Mouse (Mus musculus): ENCODE results near the gene Mast3. TPM values are rescaled to one million over a fixed set of nuclear protein-coding genes. Genes with fewer than 3 reads are reported as not detected.

Mast3 gene
- polyA plus RNA-seq (2015; fragmentation: Nextera tagmentation; extraction: Ambion mirVana), result 22.5 and 30.8 TPM in 2 replicates

DNA sequence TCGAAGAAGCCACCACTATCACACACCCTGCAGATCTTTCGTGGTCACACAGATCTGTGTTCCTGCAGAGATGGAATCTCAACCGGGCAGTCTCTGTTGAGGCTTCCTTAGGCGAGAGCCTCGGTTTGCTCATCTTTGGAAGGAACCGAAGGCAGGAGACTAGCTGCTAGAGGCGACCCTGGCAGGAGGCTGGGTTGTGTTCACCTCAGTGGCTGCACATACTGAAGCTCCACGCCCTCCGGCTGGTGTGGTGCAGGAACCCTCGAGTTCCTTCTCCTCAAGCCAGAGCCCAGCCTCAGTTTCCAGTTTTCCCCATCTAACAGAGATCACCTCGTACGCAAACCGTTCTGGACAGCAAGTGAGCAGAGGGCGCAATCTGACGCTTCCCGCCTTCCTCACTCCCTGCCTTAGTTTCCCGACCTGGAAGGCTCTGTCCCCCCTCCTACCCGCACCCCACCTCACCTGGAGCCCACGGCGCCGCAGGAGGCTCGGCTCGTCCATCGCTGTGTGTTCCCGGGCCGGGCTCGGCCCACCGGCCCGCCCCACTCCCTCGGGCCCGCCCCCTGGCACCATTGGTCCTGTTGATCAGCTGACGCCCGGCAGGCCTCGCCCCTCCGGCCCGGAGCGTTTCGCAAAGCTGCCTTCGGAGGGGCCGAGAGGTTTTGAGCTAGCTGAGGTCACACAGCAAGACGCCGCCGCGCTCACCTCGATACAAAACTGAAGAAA, at the start of gene Mast3:
TSS of gene Mast3 (minus strand) at position 574 of the 726 bp plus-strand sequence.
- Histone ChIP-seq H3K4me3 (replicated peaks; ENCODE audit: low read length) (peak within 1 kb of the TSS; percentile 58), H3K27ac (ENCODE audit: low read length) (no peak within 1 kb of the TSS), H3K9me3 (ENCODE audit: control insufficient read depth, low read length) (no peaks in the 10 kb centered on the region), H3K4me1 (replicated peaks; ENCODE audit: control insufficient read depth, insufficient read depth, low read length) (peaks cover 23% of the 10 kb centered on the region), H3K36me3 (ENCODE audit: control insufficient read depth, insufficient read depth) (no peaks in the 10 kb centered on the region), H3K27me3 (replicated peaks; ENCODE audit: control insufficient read depth, insufficient read depth, low read length) (peaks cover 16% of the 10 kb centered on the region), H3K9ac (replicated peaks; ENCODE audit: low read depth, low read length) (peak within 1 kb of the TSS; percentile 59), H3K4me2 (ENCODE audit: low read length) (peak within 1 kb of the TSS; percentile 81)
- ATAC-seq, result peak; percentile 90
- WGBS, result under 1% methylated on average over 45 of the region's 45 CpGs

DNA sequence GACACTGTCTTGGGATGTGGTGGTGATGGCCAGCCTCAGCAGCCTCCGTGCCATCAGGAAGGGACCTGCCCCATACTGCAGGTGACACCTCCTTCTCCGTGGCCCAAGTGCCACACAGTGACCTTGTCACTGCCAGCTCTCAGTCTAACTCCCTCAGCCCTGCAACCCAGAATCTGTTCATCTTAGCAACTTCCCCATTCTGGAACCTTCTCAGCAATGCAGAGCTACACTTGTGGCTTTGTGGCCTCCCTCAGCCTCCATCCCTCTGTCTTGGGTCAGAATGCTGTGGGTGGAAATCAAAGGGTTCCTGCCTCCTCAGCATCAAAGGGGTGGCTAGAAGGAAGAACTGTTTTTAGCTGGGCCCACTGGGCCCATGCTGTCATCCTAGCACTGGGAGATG, 49.0 kb upstream of the Mast3 start:
- no peaks in the 10 kb centered on the region for H3K9me3 ChIP-seq (ENCODE audit: control insufficient read depth, low read length)
- no peak overlapping the region for H3K4me2 ChIP-seq (ENCODE audit: low read length)
- H3K27me3 ChIP-seq (replicated peaks; ENCODE audit: control insufficient read depth, insufficient read depth, low read length), result no peaks in the 10 kb centered on the region
- no peak overlapping the region for H3K4me3 ChIP-seq (replicated peaks; ENCODE audit: low read length)
- H3K27ac ChIP-seq (ENCODE audit: low read length), result no peak overlapping the region
- H3K36me3 ChIP-seq (ENCODE audit: control insufficient read depth, insufficient read depth), result no peaks in the 10 kb centered on the region
- no peak for ATAC-seq
- 85% methylated on average over 2 of the region's 2 CpGs for WGBS
- peaks cover 13% of the 10 kb centered on the region for H3K4me1 ChIP-seq (replicated peaks; ENCODE audit: control insufficient read depth, insufficient read depth, low read length)
- no peak overlapping the region for H3K9ac ChIP-seq (replicated peaks; ENCODE audit: low read depth, low read length)

DNA sequence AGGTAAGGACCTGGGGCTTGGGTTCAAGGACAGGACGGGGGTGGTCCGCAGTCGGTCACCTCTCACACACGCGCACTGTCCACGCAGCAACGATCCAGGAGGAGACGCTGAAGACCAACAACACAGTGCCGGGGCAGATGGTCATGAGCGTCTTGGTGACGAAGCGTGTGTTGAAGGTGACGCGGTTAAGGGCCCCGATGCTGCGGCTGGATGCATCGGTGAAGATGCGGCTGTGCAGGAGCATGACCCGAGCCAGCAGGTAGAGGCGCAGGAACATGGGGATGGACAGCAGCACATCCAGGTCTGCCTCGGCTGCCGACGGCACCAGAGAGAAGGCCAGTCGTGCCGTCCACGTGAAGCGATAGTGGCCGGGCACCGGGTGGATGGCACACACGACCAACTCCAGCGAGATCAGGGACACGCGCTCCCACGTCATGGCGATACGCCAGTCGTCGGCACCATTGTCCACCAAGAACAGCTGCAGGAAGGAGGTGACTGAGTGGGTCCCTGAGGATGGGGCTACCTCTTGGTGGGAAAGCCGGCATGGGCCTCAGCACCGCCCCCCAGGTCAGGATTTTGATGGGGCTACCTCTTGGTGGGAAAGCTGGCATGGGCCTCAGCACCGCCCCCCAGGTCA, 47.9 kb upstream of the Mast3 start:
- no peak overlapping the region for H3K4me3 ChIP-seq (replicated peaks; ENCODE audit: low read length)
- no peaks in the 10 kb centered on the region for H3K9me3 ChIP-seq (ENCODE audit: control insufficient read depth, low read length)
- 92% methylated on average over 41 of the region's 41 CpGs for WGBS
- no peak overlapping the region for H3K27ac ChIP-seq (ENCODE audit: low read length)
- H3K9ac ChIP-seq (replicated peaks; ENCODE audit: low read depth, low read length), result no peak overlapping the region
- no peak overlapping the region for H3K4me2 ChIP-seq (ENCODE audit: low read length)
- no peaks in the 10 kb centered on the region for H3K36me3 ChIP-seq (ENCODE audit: control insufficient read depth, insufficient read depth)
- no peaks in the 10 kb centered on the region for H3K27me3 ChIP-seq (replicated peaks; ENCODE audit: control insufficient read depth, insufficient read depth, low read length)
- peaks cover 13% of the 10 kb centered on the region for H3K4me1 ChIP-seq (replicated peaks; ENCODE audit: control insufficient read depth, insufficient read depth, low read length)
- no peak for ATAC-seq

DNA sequence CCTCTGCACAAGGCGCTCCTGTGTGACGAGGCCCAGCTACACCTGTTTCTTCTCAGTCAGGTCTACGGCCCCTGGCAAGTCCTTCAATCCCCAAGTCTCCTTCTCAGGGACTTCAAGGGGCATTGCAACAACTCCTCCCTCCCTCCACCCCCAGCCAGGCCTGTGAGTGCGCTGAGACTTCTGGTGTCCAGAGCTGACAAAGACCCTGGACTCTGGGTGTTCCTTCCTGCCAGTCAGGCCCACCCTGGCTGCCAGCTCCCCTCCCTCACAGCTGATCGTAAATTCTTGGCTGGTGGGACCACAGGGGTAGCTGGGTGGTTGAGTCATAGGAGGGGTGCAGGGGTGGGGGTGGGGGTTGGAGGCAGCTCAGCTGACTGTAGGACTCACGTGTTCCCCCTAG, 47.0 kb upstream of the Mast3 start:
- no peak overlapping the region for H3K27ac ChIP-seq (ENCODE audit: low read length)
- WGBS, result 53% methylated on average over 6 of the region's 6 CpGs
- H3K4me3 ChIP-seq (replicated peaks; ENCODE audit: low read length), result no peak overlapping the region
- H3K27me3 ChIP-seq (replicated peaks; ENCODE audit: control insufficient read depth, insufficient read depth, low read length), result no peaks in the 10 kb centered on the region
- no peak for ATAC-seq
- no peak overlapping the region for H3K9ac ChIP-seq (replicated peaks; ENCODE audit: low read depth, low read length)
- H3K9me3 ChIP-seq (ENCODE audit: control insufficient read depth, low read length), result no peaks in the 10 kb centered on the region
- no peak overlapping the region for H3K4me2 ChIP-seq (ENCODE audit: low read length)
- H3K36me3 ChIP-seq (ENCODE audit: control insufficient read depth, insufficient read depth), result no peaks in the 10 kb centered on the region
- peaks cover 6% of the 10 kb centered on the region for H3K4me1 ChIP-seq (replicated peaks; ENCODE audit: control insufficient read depth, insufficient read depth, low read length)

DNA sequence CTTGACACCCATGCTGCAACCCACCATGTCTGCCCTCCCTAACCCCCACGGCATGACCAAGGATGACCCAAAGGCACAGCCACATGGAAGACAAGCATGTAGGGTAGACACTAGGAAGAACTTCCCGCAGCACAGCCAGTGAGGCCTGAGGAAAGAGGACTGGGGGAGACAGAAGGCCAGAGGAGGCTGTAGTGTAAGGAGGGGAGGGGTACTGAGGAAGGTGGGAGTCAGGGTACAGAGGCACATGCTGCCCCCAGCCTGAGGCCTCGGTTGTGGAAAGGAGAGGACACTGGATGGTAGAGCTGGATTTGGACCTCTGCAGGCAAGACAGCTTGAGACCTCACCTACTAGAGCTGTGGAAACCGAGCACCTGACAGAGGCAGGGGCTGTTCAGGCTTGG, 46.1 kb upstream of the Mast3 start:
- H3K4me1 ChIP-seq (replicated peaks; ENCODE audit: control insufficient read depth, insufficient read depth, low read length), result no peaks in the 10 kb centered on the region
- no peaks in the 10 kb centered on the region for H3K9me3 ChIP-seq (ENCODE audit: control insufficient read depth, low read length)
- H3K27ac ChIP-seq (ENCODE audit: low read length), result no peak overlapping the region
- no peak overlapping the region for H3K4me3 ChIP-seq (replicated peaks; ENCODE audit: low read length)
- H3K27me3 ChIP-seq (replicated peaks; ENCODE audit: control insufficient read depth, insufficient read depth, low read length), result no peaks in the 10 kb centered on the region
- no peak overlapping the region for H3K9ac ChIP-seq (replicated peaks; ENCODE audit: low read depth, low read length)
- WGBS, result 89% methylated on average over 4 of the region's 4 CpGs
- no peak overlapping the region for H3K4me2 ChIP-seq (ENCODE audit: low read length)
- H3K36me3 ChIP-seq (ENCODE audit: control insufficient read depth, insufficient read depth), result no peaks in the 10 kb centered on the region
- no peak for ATAC-seq

DNA sequence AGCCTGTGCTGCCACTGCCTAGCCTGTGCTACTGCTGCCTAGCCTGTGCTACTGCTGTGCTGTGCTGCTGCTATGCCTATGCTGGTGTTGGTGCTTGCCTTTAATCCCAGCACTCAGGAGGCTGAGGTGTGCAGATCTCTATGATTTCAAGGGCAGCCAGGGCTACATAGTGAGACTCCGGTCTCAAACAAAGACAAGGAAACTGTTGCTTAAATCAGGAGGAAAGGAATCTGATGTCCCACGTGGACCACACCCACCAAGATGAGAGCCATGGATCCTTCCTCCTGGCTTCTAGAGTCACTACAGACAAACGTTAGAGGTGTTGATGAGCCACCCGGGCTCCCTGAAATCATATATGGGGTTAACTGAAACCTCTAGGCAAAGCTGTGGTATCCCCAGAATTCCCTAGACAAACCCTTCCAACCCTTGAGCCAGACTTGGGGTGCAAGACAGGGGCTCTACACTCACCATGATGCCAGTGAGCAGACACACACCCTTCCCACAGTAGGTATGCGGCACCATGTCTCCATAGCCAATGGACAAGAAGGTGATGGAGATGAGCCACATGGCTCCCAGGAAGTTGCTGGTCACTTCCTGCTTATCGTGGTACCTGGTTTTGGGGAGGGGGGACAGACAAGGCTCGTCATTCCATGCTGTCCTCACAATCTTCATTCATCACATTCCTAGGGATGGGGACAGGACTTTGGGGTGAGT, 45.4 kb upstream of the Mast3 start:
- Histone ChIP-seq H3K36me3 (ENCODE audit: control insufficient read depth, insufficient read depth) (no peaks in the 10 kb centered on the region), H3K27me3 (replicated peaks; ENCODE audit: control insufficient read depth, insufficient read depth, low read length) (no peaks in the 10 kb centered on the region), H3K9me3 (ENCODE audit: control insufficient read depth, low read length) (no peaks in the 10 kb centered on the region), H3K4me2 (ENCODE audit: low read length) (no peak overlapping the region), H3K4me1 (replicated peaks; ENCODE audit: control insufficient read depth, insufficient read depth, low read length) (no peaks in the 10 kb centered on the region), H3K27ac (ENCODE audit: low read length) (no peak overlapping the region), H3K9ac (replicated peaks; ENCODE audit: low read depth, low read length) (no peak overlapping the region), H3K4me3 (replicated peaks; ENCODE audit: low read length) (no peak overlapping the region)
- ATAC-seq, result no peak
- WGBS, result 86% methylated on average over 7 of the region's 7 CpGs

DNA sequence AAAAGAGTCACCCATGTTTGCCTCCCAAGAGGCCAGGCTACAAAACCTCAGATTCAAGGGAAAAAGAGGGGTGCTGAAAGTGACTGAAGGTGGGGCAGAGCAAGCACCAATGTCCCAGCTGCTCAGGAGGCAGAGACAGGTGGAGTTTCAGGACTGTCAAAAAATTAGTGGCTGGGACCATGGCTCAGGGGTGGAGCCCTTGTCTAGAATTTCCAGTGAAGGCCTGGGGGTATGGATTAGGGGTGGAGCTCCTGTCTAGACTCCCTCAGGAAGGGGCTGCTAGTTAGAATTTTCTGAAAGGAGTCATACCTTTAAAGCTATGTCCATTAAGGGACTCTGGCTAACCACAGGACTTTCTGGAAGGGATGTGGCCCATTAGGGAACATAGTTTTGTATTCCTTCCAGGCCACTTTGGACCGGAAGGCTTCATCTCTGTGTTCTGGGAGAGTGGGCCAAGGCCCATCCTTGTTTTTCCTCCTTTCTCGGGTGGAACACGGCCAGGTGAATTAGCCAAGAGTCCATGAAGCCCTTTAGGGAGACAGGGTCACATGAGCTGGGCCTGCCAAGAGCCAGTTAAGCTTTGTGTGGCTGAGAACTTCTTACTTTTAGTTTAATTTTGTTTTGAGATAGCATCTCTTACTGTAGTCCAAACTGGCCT, 44.6 kb upstream of the Mast3 start:
- ATAC-seq, result no peak
- no peaks in the 10 kb centered on the region for H3K4me1 ChIP-seq (replicated peaks; ENCODE audit: control insufficient read depth, insufficient read depth, low read length)
- H3K4me2 ChIP-seq (ENCODE audit: low read length), result no peak overlapping the region
- no peaks in the 10 kb centered on the region for H3K9me3 ChIP-seq (ENCODE audit: control insufficient read depth, low read length)
- no peak overlapping the region for H3K9ac ChIP-seq (replicated peaks; ENCODE audit: low read depth, low read length)
- H3K27me3 ChIP-seq (replicated peaks; ENCODE audit: control insufficient read depth, insufficient read depth, low read length), result no peaks in the 10 kb centered on the region
- 89% methylated on average over 3 of the region's 3 CpGs for WGBS
- H3K27ac ChIP-seq (ENCODE audit: low read length), result no peak overlapping the region
- no peak overlapping the region for H3K4me3 ChIP-seq (replicated peaks; ENCODE audit: low read length)
- no peaks in the 10 kb centered on the region for H3K36me3 ChIP-seq (ENCODE audit: control insufficient read depth, insufficient read depth)

DNA sequence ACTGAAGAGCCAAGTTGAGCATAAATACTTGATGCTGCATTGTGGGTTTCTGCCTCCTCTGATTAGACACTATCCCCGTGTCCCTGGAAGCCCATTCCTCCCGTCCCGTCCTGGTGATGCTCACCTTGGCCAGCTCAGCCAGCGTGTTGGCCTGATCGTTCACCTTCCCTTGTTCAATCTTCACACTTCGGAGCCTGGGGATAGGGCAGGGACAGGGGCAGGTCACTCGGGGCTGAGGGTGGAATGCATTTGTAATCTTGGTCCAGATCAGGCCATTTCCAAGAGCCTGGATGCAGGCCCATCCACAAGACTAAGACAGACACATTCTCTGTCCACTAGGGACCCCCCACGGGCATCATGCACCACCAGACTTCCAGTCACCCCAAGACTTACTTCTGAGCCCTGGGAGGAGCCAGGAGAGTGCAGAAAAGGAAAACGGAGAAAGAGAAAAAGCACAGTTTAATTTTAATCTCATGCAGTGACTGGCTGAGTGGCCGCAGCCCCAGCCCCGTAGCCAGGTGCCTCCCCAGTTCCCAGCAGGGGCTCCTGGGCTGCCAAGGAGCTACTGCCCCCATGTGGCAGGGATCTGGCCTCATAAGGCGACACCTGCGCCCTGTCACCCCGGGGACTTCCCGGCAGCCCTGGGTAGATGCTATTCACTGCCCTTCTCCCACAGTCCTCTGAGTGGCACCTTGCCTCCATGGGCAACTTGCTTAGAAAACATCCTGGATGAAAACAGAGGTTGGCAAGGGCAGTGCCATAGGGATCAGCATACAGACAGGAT, 41.7 kb upstream of the Mast3 start:
- Histone ChIP-seq H3K27ac (ENCODE audit: low read length) (no peak overlapping the region), H3K4me3 (replicated peaks; ENCODE audit: low read length) (no peak overlapping the region), H3K36me3 (ENCODE audit: control insufficient read depth, insufficient read depth) (no peaks in the 10 kb centered on the region), H3K27me3 (replicated peaks; ENCODE audit: control insufficient read depth, insufficient read depth, low read length) (no peaks in the 10 kb centered on the region), H3K4me2 (ENCODE audit: low read length) (no peak overlapping the region), H3K9me3 (ENCODE audit: control insufficient read depth, low read length) (no peaks in the 10 kb centered on the region), H3K9ac (replicated peaks; ENCODE audit: low read depth, low read length) (no peak overlapping the region), H3K4me1 (replicated peaks; ENCODE audit: control insufficient read depth, insufficient read depth, low read length) (no peaks in the 10 kb centered on the region)
- 54% methylated on average over 15 of the region's 15 CpGs for WGBS
- ATAC-seq, result no peak
